Mouse (Mus musculus) pancreas, adult 10 weeks (tissue): ENCODE data around the gene Helq. TPM values are rescaled to one million over a fixed set of nuclear protein-coding genes. Genes with fewer than 3 reads are reported as not detected.

Experiments
- polyA plus RNA-seq: library from polyadenylated mRNA; stranded (reverse); fragments of 350-450 nt; fragmentation: Illumina TruSeq; extraction: RNeasy Lipid Tissue Mini Kit (QIAGEN cat#74804); gene quantifications from one replicate; pipeline ENCODE4 v1.2.3, GENCODE M21; 2015; ENCODE audit warnings: low read depth, low replicate concordance; ENCODE audit not compliant: insufficient read depth

Gene Helq
- 8.1 TPM for polyA plus RNA-seq

DNA sequence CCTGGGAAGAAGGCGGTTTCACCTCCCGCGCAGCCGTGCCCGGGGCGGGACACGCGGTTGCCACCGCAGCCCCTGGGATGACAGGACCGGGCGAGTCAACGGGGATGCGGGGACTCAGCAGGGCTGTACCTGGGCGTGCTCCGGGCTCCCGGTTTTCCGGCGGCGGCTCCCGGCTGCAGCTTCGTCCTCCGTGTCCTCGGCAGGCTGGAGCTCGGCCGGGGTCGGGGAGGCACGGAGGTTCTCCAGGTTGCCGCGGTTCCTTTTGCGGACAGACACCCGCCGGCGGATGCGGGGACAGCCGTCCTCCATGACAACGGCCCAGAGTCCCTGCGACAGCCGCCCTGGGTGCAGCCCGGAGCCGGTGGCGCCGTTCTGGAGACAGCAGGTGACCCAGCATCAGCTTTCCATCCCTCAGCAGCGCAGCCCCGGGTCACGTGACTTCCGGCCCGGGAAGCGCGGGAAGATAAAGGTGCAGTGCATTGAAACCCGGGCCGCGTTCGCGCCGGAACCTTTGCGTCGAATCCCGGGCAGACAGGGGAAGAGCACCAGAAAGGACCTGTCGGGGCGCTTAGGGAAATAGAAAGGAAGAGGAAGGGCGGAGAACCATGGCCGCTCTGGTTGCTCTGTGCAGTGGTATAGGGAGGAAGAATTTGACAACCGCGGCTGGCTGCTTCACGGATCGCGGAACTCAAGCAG is at the start of gene Helq, which contains the start of gene Mrps18c:
Gene Helq (minus strand): TSS at position 434 of the 696 bp plus-strand sequence.
Gene Mrps18c (plus strand): TSS at position 463 of the 696 bp plus-strand sequence.

DNA sequence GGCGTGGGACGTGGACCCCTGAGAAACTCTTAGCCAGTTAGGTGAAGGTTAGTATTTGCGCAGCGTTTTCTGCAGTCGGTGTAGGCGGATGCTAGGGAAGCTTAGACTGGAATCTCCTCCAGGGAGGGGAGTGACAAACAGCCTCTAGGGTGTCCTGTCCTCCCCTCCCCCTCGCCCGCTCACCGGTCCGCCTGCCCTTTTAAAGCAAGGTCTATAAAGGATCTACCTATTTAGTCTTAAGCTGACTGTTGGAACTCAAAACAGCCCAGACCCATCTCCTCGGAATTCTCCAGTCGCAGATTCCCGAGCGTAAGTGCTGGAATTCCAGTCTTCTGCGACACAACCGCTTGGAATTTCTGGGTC is 47.1 kb upstream of the Helq start, which contains the start of gene Gpat3:
Gene Gpat3 (plus strand): TSS at position 229 of the 363 bp plus-strand sequence.

DNA sequence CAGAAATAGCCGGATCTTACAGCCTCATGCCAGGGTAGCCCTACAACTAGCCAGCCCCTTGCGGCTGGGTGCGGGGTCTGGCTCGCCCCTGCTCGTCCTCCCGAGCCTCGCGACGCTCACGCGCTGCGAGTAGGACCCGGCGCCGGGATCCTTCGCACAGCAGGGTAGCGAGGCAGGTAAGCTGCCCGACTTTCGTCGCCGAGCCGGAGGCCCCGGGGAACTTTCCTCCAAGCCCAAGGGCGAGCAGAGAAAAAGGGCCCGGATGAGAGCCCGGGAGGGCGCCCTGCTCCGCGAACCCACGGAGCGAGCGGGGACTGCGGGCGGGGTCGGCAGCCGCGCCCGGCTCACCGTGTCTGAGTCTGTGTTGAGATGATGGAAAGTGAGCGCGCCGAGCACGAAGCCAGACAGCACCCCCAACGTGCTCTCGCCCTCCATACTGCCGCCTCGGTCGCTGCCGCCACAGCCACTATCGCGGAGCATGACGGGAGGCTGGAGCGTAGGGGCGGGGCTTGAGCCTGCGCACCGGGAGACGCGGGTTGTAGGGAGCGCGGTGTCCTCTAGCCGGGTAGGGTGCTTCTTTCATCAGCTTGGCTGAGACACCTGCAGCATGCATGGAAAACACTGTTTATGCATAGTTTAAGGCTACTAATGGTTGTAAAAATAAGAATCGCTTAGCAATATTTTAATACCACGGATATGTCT is 22.2 kb upstream of the Helq start, which contains the start of gene Abraxas1:
Gene Abraxas1 (minus strand): TSS at position 483 of the 702 bp plus-strand sequence.

DNA sequence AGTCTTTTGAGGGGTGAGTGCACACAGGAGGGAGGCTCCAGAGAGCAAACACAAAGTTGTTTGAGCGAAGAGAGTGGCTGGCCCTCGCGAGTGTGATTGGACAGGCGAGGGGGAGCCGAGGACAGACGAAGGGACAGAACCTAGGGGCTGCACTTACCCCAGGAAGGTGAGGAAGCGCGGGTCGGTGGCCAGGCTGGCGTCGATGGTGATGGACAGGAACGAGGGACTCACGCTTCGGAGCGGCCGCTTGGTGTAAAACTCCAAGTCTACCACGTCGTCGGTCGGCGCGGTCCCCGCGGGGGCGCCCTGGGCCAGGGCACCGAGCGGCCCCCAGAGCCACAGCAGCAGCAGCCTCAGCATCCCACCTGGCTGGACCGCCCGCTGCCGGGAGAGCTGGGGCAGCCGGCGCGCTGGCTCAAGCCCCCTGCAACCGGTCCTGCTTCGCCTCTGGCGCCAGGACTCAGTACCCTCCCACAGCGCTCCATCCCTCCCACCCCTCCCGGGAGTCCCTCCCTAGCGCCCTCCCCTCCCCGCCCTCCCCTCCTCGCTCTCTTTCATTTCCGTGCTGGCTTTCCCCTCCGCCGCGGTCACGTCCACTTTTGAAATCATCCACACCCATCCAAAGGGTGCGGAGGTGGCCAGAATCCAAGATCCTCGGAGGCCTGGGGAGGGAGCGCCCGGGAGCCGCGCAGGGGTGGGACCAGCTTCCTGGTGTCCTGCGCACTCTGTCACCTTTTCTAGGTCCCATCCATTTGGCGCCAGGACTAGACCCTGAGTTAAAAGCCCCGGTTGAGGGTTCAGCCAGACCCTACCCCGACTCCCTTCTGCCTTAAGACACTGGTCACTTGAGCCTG is 78.9 kb downstream of the Helq start, which contains the start of gene Hpse:
Gene Hpse (minus strand): TSS at position 482 of the 854 bp plus-strand sequence.

Other genes starting within 250 kb of the Helq start
- gene Plac8, start 226.4 kb downstream of the Helq start, polyA plus RNA-seq, result 6.4 TPM
- 17.4 TPM for gene Coq2, start 123.5 kb downstream of the Helq start, polyA plus RNA-seq
- gene Hpse, start 78.9 kb downstream of the Helq start, polyA plus RNA-seq, result 1.4 TPM
- 18.7 TPM for gene Mrps18c, start within 50 bp of the Helq start, polyA plus RNA-seq
- 1.00 TPM for gene Abraxas1, start 22.4 kb upstream of the Helq start, polyA plus RNA-seq
- gene Gpat3, start 47.1 kb upstream of the Helq start, polyA plus RNA-seq, result 0.87 TPM